Mouse (Mus musculus) cerebellum, postnatal 25 days (tissue): ENCODE data around the gene Eef1a1.
"Not testable (repeated sequence)": the region's sequence is repeated elsewhere in the genome, so short reads cannot be mapped to it uniquely, and the experiment has no call there.

ENCODE experiments used
- DNase-seq, 2 experiments: peaks; one replicate each; pipeline ENCODE4 v3.0.0; 2021; ENCODE audit warnings: mixed read lengths in 2 of 2

The Eef1a1 gene

DNA sequence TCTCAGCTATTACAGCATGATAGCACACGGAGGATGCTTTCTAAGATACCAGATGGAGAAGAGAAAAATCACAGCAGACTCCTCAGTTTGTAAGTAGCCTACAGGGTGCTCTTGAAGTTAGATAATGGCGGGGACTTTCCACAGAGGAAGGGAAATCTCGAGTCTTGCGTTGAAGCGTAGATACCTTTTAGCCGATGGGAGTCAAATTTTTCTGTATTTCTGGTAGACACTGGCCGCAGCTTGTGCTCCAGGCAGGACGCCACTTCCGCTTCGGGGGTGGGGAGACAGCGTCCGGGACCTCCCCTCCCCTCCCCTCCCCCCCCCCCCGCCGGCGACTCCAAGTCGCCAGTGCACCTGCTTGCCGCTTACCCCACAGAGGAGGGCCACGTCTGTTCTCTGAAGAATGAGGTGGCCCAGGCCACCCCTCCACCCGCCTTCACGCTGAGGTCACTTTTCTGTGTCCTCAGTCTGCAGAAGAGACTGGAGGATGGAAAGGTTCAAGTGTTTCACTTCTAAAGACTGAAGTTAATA, at the start of gene Eef1a1:
Eef1a1 (minus strand) TSS at position 262 of the 531 bp plus-strand sequence.
- peak; percentile 59 to 73 for DNase-seq

GRCm38 (mm10) chr9:78538421-78538820, 49.5 kb upstream of the Eef1a1 start:
- no peak for DNase-seq

GRCm38 (mm10) chr9:78537154-78537873, 48.4 kb upstream of the Eef1a1 start:
- DNase-seq, result peak; percentile 77 to 84

- no peak for DNase-seq
These were observed 45.7 kb upstream of the Eef1a1 start for GRCm38 (mm10) chr9:78534606-78535005.

- DNase-seq, result no peak
These were observed 44.5 kb upstream of the Eef1a1 start for GRCm38 (mm10) chr9:78533296-78533935.

DNA sequence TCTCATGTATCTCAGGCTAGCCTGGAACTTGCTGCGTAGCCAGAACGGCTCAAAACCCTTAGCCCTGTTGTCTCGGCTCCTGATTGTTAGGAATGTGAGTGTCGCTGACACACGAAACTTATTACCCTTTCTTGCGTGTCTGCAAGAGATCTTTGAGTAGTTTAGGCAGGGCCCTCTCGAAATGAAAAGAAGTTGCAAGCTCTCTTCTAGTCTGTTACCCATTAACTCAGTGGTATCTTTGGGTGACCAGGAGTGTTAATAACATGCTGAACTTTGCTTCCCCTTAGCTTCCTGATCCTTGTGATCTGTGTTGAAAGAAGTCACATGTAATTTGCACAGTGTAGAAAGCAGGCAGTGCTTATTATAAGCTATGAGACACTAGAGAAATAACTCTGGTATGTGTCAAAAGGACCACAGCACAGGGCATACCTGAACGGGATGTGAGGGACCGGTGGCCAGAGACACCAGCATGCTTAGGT, 43.4 kb upstream of the Eef1a1 start:
- DNase-seq, result no peak

DNA sequence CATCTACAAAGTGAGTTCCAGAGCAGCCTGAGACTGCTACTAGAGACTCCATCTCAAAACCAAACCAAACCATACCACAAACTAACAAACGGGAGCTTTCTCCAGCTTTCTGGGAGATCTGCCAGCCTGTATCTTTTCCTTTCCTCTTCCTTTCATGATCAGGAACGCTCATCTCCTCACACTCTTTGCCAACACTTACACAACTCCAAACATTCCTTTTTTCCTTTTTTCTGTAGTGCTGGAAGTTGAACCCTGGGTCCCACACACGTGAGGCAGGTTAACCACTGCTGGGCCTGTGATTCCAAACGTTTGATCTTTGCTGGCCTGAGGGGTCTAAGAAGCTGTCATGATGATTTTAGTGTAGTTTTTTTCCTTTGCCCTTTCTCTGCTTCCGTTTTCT, 42.9 kb upstream of the Eef1a1 start:
- DNase-seq, result no peak

- DNase-seq, result peak; percentile 79 to 88
These were observed 38.9 kb upstream of the Eef1a1 start for GRCm38 (mm10) chr9:78527767-78528381.

DNA sequence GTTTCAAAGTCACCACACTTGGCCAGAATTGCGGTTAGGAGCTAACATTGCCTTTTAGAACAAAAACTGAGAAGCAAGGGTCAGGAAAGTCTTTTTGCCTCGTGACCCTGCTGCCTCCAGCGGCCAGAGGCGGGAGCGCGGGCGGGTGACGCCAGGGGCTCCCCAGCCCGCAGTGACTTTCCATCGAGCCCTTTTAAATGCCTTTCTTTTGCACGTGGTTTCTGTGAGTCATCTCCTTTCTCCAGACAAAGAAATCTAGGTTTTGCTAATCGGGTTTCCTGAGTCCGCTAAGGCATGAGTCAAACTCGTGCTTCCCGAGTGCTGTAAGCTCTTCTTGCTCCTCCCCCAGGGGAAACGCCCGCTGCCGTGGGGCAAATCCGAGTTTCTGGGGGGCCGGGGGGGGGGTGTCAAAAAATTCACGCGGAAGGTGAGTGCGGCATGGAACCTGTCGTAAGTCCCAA, 38.4 kb upstream of the Eef1a1 start:
- peak; percentile 74 to 86 for DNase-seq

GRCm38 (mm10) chr9:78526206-78526605, 37.3 kb upstream of the Eef1a1 start:
- no peak for DNase-seq

- no peak for DNase-seq
These were observed 36.6 kb upstream of the Eef1a1 start for GRCm38 (mm10) chr9:78525451-78526135.

DNA sequence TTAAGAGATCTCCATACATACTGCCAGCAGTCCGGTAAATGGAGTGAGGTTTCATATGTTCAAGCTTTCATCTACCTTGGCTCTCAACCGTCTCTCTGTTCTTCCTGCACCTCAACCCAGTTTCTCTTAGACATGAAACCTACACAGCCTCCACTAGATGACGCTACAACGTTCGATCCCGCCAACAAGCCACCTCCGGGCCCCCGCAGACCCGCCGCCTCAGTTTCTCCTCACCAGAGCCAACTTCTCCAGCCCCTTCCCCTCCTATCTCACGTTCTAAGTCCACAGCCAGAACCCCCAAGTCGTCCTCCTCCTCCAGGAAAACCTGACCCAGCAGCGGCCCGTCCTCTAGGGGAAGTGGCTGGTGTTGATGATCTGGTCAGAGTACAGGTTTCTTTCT, 32.7 kb upstream of the Eef1a1 start:
- peak in 1 of 2 experiments; percentile 23 for DNase-seq

DNA sequence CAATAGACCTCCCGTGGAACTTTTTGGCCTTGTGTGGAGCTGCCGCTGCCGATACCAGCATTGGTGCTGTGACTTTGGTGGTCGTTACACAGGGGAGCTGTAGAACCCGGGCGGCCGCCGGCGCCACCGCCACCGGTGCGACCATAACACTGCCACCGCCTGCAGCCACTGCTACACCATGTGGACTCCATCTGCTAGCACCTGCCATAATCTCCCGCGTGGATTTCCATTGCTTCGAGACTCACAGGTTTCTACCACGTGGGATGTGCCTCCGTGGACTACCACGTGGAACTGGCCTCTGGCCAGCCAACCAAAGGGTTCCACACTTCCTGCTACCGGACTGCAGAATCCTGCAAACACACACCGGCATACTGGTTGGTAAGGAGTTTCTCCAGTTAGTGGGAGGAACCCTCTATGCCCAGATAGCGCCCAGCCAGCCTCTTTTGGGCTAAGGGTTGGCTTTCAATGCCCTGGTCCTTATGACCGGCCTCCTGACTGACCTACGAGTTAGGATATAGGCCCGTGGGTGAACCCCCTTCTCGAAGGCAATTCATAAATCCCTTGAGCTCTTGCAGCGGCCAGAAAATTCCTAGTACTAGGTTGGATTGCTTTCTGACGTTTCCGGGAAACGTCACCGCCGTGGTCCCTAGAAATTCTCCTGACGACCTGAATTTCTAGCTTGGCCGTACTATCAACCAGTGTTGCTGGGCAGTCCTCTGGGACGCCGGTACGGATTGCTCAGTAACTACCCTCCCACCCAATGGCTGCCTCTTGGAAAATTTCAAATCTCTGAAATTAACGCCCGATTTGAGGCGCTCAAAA, 32.0 kb upstream of the Eef1a1 start:
- DNase-seq, result peak; percentile 49 to 66

GRCm38 (mm10) chr9:78520127-78520779, 31.3 kb upstream of the Eef1a1 start:
- DNase-seq, result peak; percentile 23 to 38

- DNase-seq, result not testable (repeated sequence)
These were observed 28.3 kb upstream of the Eef1a1 start for GRCm38 (mm10) chr9:78517237-78517636.

- DNase-seq, result no peak
These were observed 27.2 kb upstream of the Eef1a1 start for GRCm38 (mm10) chr9:78516125-78516524.

DNA sequence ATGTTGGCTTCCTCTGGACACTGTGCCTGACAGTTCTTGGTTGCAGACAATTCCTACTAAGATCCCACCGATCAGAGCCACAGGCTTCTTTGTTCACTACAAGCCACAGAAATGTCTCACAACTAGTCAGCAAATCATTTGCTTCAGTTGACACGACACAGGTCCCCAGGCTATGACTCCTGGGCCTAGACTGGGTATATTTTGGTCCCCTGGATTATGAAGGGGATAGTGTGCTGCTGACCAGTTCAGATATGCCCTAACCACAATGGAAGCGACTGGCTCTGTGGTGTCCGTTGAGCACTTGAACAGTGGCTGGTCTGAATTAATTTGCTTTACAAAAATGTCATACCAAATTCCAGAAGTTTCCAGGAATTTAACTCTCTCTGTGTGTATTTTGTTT, 25.7 kb upstream of the Eef1a1 start:
- no peak for DNase-seq

DNA sequence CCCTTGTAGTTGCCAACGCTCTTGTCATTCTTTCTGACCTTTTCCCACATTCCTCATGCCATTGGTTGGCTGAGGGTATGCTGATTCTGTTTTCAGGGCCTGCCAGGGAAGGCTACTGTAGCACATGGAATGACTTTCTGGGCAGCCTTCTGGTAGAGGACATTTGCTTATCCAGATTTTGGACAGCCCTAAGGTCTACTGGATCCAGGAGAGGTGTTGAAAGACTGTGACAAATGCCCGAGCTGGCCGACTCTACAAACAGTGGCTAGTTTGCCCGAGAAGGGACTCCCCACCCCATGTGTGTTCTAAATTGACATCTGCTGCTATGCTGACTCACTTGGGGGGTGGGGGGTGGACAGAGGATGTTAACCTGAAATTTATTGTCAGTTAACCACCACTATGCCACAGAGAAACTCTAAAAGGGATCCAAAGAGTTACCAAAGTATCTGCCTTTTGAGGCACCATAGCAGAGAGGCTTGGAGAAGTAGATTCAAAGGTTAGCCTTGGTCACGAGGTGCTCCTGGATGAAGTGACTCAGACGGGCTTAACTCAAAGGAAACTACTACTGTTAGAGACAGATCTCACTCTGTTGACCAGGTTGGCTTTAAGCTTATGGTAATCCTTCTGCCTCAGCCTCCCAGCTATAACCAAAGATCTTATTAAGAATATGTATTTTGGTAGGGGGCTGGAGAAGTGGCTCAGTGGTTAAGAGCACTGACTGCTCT, 25.0 kb upstream of the Eef1a1 start:
- DNase-seq, result no peak

DNA sequence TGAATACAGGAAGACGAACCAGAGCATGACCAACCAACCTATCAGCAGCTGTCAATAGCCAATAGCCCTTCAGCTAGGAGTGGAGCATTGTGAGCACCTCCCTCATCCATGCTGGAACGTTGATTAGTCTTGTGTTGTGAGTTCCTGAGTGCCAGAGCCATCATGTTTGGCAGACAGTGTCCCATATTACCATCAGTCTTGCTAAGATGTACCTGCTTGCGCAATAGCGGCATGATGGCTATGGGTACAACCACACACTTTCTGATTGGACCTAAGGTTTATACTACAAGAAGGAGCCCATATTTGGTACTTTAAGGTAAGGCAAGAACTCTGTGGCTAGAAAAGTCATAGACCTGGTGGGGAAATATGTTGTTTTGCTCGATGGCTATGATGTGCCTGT, 22.8 kb upstream of the Eef1a1 start:
- DNase-seq, result no peak

- no peak for DNase-seq
These were observed 19.3 kb upstream of the Eef1a1 start for GRCm38 (mm10) chr9:78508106-78508786.
